Mouse (Mus musculus) hindbrain, embryonic 14.5 days (tissue): ENCODE results near the gene Pdlim5. TPM values are rescaled to one million over a fixed set of nuclear protein-coding genes. Genes with fewer than 3 reads are reported as not detected.
A peak's percentile ranks its signal among the peaks of the same experiment; 100 is the strongest.

Experiments used
- ATAC-seq: fragments of 200-750 bp; cut with Nextera tagmentation; 2 replicates; pipeline ENCODE4 v1.8.0; 2017; ENCODE audit warnings: moderate number of reproducible peaks, mild to moderate bottlenecking, moderate TSS enrichment, moderate library complexity; ENCODE audit not compliant: low FRiP score
- DNase-seq: peaks from one replicate; pipeline ENCODE4 v3.0.0-alpha.2; 2015; ENCODE audit warnings: low spot score
- H3K27ac ChIP-seq: fragments of 300-500 bp; sonication (generic); 2 replicates; pipeline ENCODE4 v1.5.1; 2014; ENCODE audit warnings: mild to moderate bottlenecking, moderate library complexity
- H3K27me3 ChIP-seq: fragments of 300-500 bp; sonication (generic); 2 replicates; pipeline ENCODE4 v1.6.1; 2014; ENCODE audit warnings: mild to moderate bottlenecking, low read length, mixed read lengths; ENCODE audit not compliant: control insufficient read depth, insufficient read depth
- H3K36me3 ChIP-seq: fragments of 300-500 bp; sonication (generic); replicated peaks from 2 replicates; pipeline ENCODE4 v1.6.1; 2014; ENCODE audit not compliant: control insufficient read depth, insufficient read depth
- H3K4me1 ChIP-seq: fragments of 300-500 bp; sonication (generic); replicated peaks from 2 replicates; pipeline ENCODE4 v1.6.1; 2014; ENCODE audit warnings: antibody characterized with exemption, low read length, mixed read lengths; ENCODE audit not compliant: control insufficient read depth, insufficient read depth
- H3K4me2 ChIP-seq: fragments of 300-500 bp; sonication (generic); replicated peaks from 2 replicates; pipeline ENCODE4 v1.6.1; 2014; ENCODE audit warnings: mild to moderate bottlenecking, moderate library complexity
- H3K4me3 ChIP-seq: fragments of 300-500 bp; sonication (generic); replicated peaks from 2 replicates; pipeline ENCODE4 v1.5.1; 2014; ENCODE audit warnings: mild to moderate bottlenecking, low read length
- H3K9ac ChIP-seq: fragments of 300-500 bp; sonication (generic); 2 replicates; pipeline ENCODE4 v1.6.1; 2014
- H3K9me3 ChIP-seq: fragments of 300-500 bp; sonication (generic); 2 replicates; pipeline ENCODE4 v1.6.1; 2016; ENCODE audit warnings: low read length; ENCODE audit not compliant: control insufficient read depth
- WGBS: fragments of 180-500 bp; shearing (Covaris S2); extraction: QIAGEN DNeasy Blood & Tissue Kit; methylation state at CpG from one replicate; pipeline ENCODE4 v1.1.7; 2014; 5-methylcytosine and 5-hydroxymethylcytosine counted together
- polyA plus RNA-seq: library from polyadenylated mRNA; unstranded; fragments of >200 nt; fragmentation: Nextera tagmentation; extraction: Ambion mirVana; gene quantifications from 2 replicates; pipeline ENCODE4 v1.2.1, GENCODE M21; 2014

Pdlim5 gene
- polyA plus RNA-seq, 1 experiment from 2014 or later: 21.1 TPM

- Histone ChIP-seq H3K4me3 (no peak overlapping the region), H3K27me3 (no peaks in the 10 kb centered on the region), H3K4me1 (0 out of 2 replicates have a peak, but pooled peaks cover 4% of the 10 kb centered on the region), H3K36me3 (no peaks in the 10 kb centered on the region), H3K9me3 (no peaks in the 10 kb centered on the region), H3K27ac (no peak overlapping the region), H3K4me2 (no peak overlapping the region), H3K9ac (no peak overlapping the region)
- DNase-seq: no peak
- ATAC-seq: no peak
- 77% methylated on average over 5 of the region's 5 CpGs for WGBS
These were observed 40.7 kb upstream of the Pdlim5 start for GRCm38 (mm10) chr3:142436212-142436611.

DNA sequence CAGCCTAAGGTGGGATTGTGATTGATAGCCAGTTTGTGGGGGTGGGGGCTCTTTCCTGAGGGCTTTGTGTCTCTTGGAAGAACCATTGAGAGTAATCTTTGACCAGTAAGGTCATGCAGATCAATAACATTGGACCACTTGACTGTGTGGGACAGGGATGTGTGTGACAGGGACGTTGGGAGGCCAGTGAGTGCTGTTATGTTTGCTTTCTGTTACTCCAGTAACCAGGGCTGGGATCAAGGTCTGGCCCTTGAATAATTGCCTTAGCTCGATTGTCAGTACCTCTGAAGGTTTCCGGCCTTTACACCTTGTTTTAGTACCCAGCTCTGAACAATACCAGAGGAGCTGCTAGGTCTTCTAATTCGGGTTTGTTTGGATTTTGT lies 39.3 kb upstream of the Pdlim5 start:
- H3K9ac ChIP-seq: no peak overlapping the region
- H3K4me3 ChIP-seq: no peak overlapping the region
- DNase-seq (no peak), ATAC-seq (no peak)
- no peaks in the 10 kb centered on the region for H3K36me3 ChIP-seq
- H3K27me3 ChIP-seq: no peaks in the 10 kb centered on the region
- H3K9me3 ChIP-seq: no peaks in the 10 kb centered on the region
- H3K4me2 ChIP-seq: no peak overlapping the region
- H3K27ac ChIP-seq: no peak overlapping the region
- 58% methylated on average over 4 of the region's 4 CpGs for WGBS
- H3K4me1 ChIP-seq: 0 out of 2 replicates have a peak, but pooled peaks cover 4% of the 10 kb centered on the region

DNA sequence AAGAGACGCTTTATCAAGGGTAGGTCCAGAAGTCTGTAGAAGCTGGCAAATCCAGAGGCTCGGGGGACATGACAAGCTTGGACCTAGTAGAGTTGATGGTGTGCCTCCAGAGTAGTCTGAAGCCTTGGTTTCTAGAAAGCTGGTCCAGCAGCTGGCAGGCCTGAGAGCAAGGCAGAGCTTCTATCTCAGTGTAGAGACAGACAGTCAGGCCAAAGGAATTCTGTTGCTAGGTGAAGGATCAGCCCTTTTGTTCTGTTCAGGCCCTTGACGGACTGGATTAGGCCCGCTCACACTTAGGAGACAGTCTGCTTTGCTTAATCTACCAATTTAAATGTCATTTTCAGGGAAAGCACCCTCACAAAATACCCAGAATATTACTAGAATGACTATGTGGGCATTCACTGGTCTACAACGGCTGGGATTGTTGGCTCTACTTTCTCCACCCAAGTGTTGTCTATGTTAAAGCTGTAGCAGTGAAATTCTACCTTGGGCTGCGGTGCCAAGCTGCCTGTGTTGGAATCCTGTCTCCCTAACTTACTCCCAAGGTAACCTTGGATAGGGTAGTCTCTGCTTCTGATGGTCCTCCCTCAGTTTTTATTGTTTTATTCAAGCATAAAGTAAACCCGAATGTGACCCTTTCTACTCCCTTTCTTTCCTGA lies 38.8 kb upstream of the Pdlim5 start:
- Histone ChIP-seq H3K36me3 (no peaks in the 10 kb centered on the region), H3K9me3 (no peaks in the 10 kb centered on the region), H3K4me2 (no peak overlapping the region), H3K27ac (no peak overlapping the region), H3K4me3 (no peak overlapping the region), H3K27me3 (no peaks in the 10 kb centered on the region), H3K9ac (no peak overlapping the region), H3K4me1 (0 out of 2 replicates have a peak, but pooled peaks cover 4% of the 10 kb centered on the region)
- DNase-seq (no peak), ATAC-seq (no peak)
- 49% methylated on average over 7 of the region's 7 CpGs for WGBS

DNA sequence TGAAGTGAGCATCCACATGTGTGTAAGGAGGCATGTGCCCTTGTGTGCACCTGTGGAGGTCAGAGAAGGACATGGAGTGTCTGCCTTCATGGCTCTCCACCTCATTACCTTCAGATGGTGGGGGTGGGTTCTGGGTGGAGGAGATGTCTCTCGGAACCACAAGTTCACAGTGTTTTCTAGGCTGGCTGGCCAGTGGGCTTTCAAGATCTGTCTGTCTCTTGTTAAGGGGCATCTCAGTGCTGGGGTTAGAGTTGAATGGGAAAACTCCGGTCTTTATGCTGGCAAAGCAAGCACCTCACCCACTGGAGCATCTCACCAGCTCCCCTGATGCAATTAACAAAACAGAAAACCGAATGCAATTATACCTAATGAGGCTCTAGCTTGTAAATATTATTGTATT lies 36.0 kb upstream of the Pdlim5 start:
- H3K27ac ChIP-seq: no peak overlapping the region
- H3K9ac ChIP-seq: no peak overlapping the region
- H3K4me2 ChIP-seq: no peak overlapping the region
- no peak overlapping the region for H3K4me3 ChIP-seq
- DNase-seq (no peak), ATAC-seq (no peak)
- 0 out of 2 replicates have a peak, but pooled peaks cover 4% of the 10 kb centered on the region for H3K4me1 ChIP-seq
- H3K27me3 ChIP-seq: no peaks in the 10 kb centered on the region
- H3K9me3 ChIP-seq: no peaks in the 10 kb centered on the region
- WGBS: 78% methylated on average over 3 of the region's 3 CpGs
- no peaks in the 10 kb centered on the region for H3K36me3 ChIP-seq

- Histone ChIP-seq H3K36me3 (no peaks in the 10 kb centered on the region), H3K9me3 (no peaks in the 10 kb centered on the region), H3K27ac (no peak overlapping the region), H3K4me1 (0 out of 2 replicates have a peak, but pooled peaks cover 4% of the 10 kb centered on the region), H3K9ac (no peak overlapping the region), H3K4me2 (no peak overlapping the region), H3K27me3 (no peaks in the 10 kb centered on the region), H3K4me3 (no peak overlapping the region)
- DNase-seq: no peak
- no peak for ATAC-seq
- WGBS: 83% methylated on average over 4 of the region's 4 CpGs
These were observed 34.6 kb upstream of the Pdlim5 start for GRCm38 (mm10) chr3:142430048-142430447.

DNA sequence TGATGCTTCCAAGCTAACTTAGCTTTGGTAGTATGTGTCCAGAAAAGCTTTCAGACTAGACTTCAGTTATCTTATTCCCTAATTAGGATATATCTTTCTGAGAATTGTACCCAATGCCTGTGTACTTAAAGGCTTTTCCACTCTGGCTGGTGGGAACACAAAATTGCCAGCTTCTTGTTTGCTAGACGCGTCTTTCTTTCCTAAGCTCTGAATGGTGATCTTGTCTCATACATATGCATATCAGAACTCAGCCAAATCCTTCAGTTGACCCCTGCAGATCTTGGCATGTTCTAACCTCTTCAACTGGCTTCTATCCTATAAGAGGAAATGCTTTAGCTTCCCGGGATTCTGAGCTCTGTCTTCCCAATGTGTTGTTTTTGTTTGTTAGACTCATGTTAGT lies 31.3 kb upstream of the Pdlim5 start:
- Histone ChIP-seq H3K4me2 (no peak overlapping the region), H3K27me3 (no peaks in the 10 kb centered on the region), H3K36me3 (no peaks in the 10 kb centered on the region), H3K4me1 (no peaks in the 10 kb centered on the region), H3K9me3 (no peaks in the 10 kb centered on the region), H3K4me3 (no peak overlapping the region), H3K27ac (no peak overlapping the region), H3K9ac (no peak overlapping the region)
- no peak for ATAC-seq
- 42% methylated on average over 3 of the region's 3 CpGs for WGBS
- no peak for DNase-seq

- Histone ChIP-seq H3K4me1 (no peaks in the 10 kb centered on the region), H3K27ac (no peak overlapping the region), H3K4me2 (no peak overlapping the region), H3K4me3 (no peak overlapping the region), H3K36me3 (no peaks in the 10 kb centered on the region), H3K27me3 (no peaks in the 10 kb centered on the region), H3K9me3 (no peaks in the 10 kb centered on the region), H3K9ac (no peak overlapping the region)
- 93% methylated on average over 1 of the region's 1 CpGs for WGBS
- DNase-seq (no peak), ATAC-seq (no peak)
These were observed 28.6 kb upstream of the Pdlim5 start for GRCm38 (mm10) chr3:142424134-142424533.

DNA sequence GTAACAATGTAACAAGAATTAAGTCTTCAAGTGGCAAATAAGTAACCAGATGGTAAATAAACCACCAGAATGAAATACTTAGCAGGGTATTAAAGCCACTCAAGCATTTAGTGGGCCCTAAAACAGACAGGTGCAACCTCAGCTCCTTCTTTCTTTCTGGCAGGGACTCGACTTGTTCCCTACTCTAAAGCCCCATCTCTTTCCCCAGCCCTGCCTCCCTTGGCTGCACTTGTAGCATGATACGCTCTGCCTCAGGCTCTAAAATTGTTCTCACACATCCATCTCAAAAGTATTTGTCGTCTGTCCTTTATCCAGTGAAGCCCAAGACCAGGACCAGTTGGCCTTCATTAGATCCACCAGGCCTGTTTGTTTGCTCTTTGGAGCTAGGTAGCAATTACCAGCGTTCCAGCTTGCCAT lies 28.0 kb upstream of the Pdlim5 start:
- ATAC-seq (no peak), DNase-seq (no peak)
- H3K27me3 ChIP-seq: no peaks in the 10 kb centered on the region
- no peaks in the 10 kb centered on the region for H3K36me3 ChIP-seq
- no peaks in the 10 kb centered on the region for H3K9me3 ChIP-seq
- H3K27ac ChIP-seq: no peak overlapping the region
- H3K4me1 ChIP-seq: no peaks in the 10 kb centered on the region
- WGBS: 79% methylated on average over 4 of the region's 4 CpGs
- H3K9ac ChIP-seq: no peak overlapping the region
- no peak overlapping the region for H3K4me3 ChIP-seq
- H3K4me2 ChIP-seq: no peak overlapping the region

DNA sequence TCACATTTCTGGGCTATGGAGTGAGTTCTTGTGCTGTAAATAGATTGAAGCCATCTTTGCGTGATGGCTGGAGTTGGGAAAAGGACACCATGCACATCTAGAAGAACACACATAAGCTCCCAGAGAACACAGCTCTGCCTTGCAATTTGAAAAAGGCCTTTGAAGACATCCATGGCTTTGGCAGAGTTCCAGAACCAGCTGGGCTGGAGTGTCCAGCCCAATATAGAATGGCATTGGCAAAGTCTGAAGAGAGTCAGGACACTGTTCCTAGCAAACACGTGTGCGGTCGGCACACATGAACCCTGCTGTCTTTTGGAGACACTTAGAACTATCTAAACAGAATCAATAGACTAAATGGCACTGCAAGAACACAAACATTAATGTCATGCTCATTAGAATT lies 26.7 kb upstream of the Pdlim5 start:
- no peak overlapping the region for H3K4me3 ChIP-seq
- H3K27me3 ChIP-seq: no peaks in the 10 kb centered on the region
- ATAC-seq (no peak), DNase-seq (peak; percentile 45)
- H3K9me3 ChIP-seq: no peaks in the 10 kb centered on the region
- H3K36me3 ChIP-seq: no peaks in the 10 kb centered on the region
- no peak overlapping the region for H3K4me2 ChIP-seq
- no peaks in the 10 kb centered on the region for H3K4me1 ChIP-seq
- no peak overlapping the region for H3K9ac ChIP-seq
- H3K27ac ChIP-seq: no peak overlapping the region
- 75% methylated on average over 4 of the region's 4 CpGs for WGBS

DNA sequence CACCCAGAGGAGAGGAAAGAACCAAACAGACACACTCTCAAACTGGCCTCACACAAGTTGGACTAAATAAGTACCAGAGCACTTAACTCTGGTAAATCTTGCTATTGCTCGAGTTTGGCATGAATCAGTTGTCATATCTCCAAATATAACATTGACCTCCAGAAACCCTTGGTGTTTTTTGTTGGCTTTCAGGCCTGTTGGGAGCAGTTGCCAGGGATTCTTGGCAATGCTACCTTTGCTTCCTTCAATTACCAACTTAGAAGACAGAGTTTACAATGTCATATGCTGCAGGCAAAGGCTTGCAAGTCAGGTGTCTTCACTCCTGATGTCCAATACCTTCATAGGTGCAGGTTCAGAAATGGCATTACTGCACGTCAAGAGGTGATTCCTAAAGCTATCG lies 26.0 kb upstream of the Pdlim5 start:
- Histone ChIP-seq H3K4me1 (no peaks in the 10 kb centered on the region), H3K9me3 (no peaks in the 10 kb centered on the region), H3K9ac (no peak overlapping the region), H3K27ac (no peak overlapping the region), H3K4me2 (no peak overlapping the region), H3K36me3 (no peaks in the 10 kb centered on the region), H3K4me3 (no peak overlapping the region), H3K27me3 (no peaks in the 10 kb centered on the region)
- DNase-seq (no peak), ATAC-seq (no peak)
- 89% methylated on average over 3 of the region's 3 CpGs for WGBS
